Mouse (Mus musculus): ENCODE measurements around the gene Eea1. TPM values are rescaled to one million over a fixed set of nuclear protein-coding genes. Genes with fewer than 3 reads are reported as not detected.
"Not testable (repeated sequence)": the region's sequence is repeated elsewhere in the genome, so short reads cannot be mapped to it uniquely, and the experiment has no call there.

The Eea1 gene
- total RNA-seq, 2 experiments from 2014 or later: 27.7 to 29.8 TPM

- DNase-seq (ENCODE audit: low spot score in 2 of 2): no peak
Measured at GRCm38 (mm10) chr10:96047960-96048536, 107.6 kb downstream of the Eea1 start.

- no peak for DNase-seq (ENCODE audit: low spot score in 2 of 2)
Measured at GRCm38 (mm10) chr10:96048550-96048949, 108.1 kb downstream of the Eea1 start.

- no peak for DNase-seq (ENCODE audit: low spot score in 2 of 2)
Measured at GRCm38 (mm10) chr10:96067347-96067746, 126.9 kb downstream of the Eea1 start.

- no peak for DNase-seq (ENCODE audit: low spot score in 2 of 2)
Measured at GRCm38 (mm10) chr10:96074386-96074785, 133.9 kb downstream of the Eea1 start.

GRCm38 (mm10) chr10:96075403-96075802, 135.0 kb downstream of the Eea1 start:
- DNase-seq (ENCODE audit: low spot score in 2 of 2): no peak

GRCm38 (mm10) chr10:96075880-96076279, 135.4 kb downstream of the Eea1 start:
- peak in 1 of 2 experiments; percentile 37 for DNase-seq (ENCODE audit: low spot score in 2 of 2)

GRCm38 (mm10) chr10:96076461-96076860, 136.0 kb downstream of the Eea1 start:
- no peak for DNase-seq (ENCODE audit: low spot score in 2 of 2)

GRCm38 (mm10) chr10:96077480-96078066, 137.1 kb downstream of the Eea1 start:
- not testable (repeated sequence) for DNase-seq (ENCODE audit: low spot score in 2 of 2)

- DNase-seq (ENCODE audit: low spot score in 2 of 2): no peak
Measured at GRCm38 (mm10) chr10:96079823-96080222, 139.4 kb downstream of the Eea1 start.

- DNase-seq (ENCODE audit: low spot score in 2 of 2): no peak
Measured at GRCm38 (mm10) chr10:96080440-96081381, 140.3 kb downstream of the Eea1 start.

GRCm38 (mm10) chr10:96082203-96082602, 141.8 kb downstream of the Eea1 start:
- no peak for DNase-seq (ENCODE audit: low spot score in 2 of 2)

GRCm38 (mm10) chr10:96089744-96090143, 149.3 kb downstream of the Eea1 start:
- no peak for DNase-seq (ENCODE audit: low spot score in 2 of 2)

- DNase-seq (ENCODE audit: low spot score in 2 of 2): no peak
Measured at GRCm38 (mm10) chr10:96090388-96090787, 149.9 kb downstream of the Eea1 start.

GRCm38 (mm10) chr10:96093890-96094531, 153.6 kb downstream of the Eea1 start:
- no peak for DNase-seq (ENCODE audit: low spot score in 2 of 2)

- DNase-seq (ENCODE audit: low spot score in 2 of 2): no peak
Measured at GRCm38 (mm10) chr10:96094559-96094958, 154.1 kb downstream of the Eea1 start.

Other genes with a start within 250 kb of the Eea1 start
- gene Gm33543, start 97.7 kb upstream of the Eea1 start, total RNA-seq (2021): not detected
- not detected for gene Gm5426, start 196.0 kb downstream of the Eea1 start, total RNA-seq (2021)